Mouse (Mus musculus) cerebellum, adult 11-12 months (tissue): ENCODE results near the gene Fbxl2.

Experiments used
- DNase-seq: peaks from one replicate; pipeline ENCODE4 v3.0.0; 2022

The Fbxl2 gene

DNA sequence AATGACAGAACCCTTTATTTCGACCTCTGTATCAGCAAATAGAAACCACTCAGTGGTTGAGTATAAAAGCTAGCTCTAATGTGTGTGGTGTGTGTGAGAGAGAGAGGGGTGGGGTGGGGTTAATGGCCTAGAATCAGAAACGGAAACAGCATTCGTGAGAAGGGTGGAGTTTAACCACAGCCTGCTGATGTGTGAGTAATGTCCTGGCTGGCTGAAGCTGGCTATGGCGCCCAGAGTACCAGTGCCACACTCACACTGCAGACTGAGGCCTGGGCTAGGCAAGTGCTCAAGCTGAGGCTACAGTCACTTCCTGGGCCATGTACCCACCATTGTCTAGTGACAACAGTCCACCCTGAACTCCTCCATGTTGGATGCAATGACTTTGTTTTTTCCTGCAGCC is 29.6 kb downstream of the Fbxl2 start:
- DNase-seq: no peak

- no peak for DNase-seq
Observed at GRCm38 (mm10) chr9:114015724-114016123, 30.3 kb downstream of the Fbxl2 start.

GRCm38 (mm10) chr9:114014034-114014433 is 32.0 kb downstream of the Fbxl2 start:
- no peak for DNase-seq

DNA sequence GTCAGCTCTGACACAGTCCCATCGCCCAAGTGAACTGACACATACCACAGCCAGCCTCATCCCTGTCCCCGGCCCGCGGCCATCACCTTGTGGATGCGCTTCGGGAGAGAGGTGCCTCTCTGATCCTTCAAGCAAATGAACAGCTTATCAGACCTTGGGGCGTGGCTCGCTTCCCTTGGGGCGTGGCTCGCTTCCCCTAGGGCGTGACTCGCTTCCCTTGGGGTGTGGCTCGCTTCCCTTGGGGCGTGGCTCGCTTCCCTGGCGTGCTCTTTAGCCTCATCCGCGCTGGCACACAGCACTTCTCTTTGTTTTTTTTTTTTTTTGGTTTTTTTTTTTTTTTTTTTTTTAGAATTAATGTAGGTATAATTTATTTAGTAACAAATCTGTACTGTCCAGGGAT is 34.8 kb downstream of the Fbxl2 start:
- DNase-seq: no peak

GRCm38 (mm10) chr9:114009526-114009925 is 36.5 kb downstream of the Fbxl2 start:
- DNase-seq: no peak

GRCm38 (mm10) chr9:114007850-114008350 is 38.1 kb downstream of the Fbxl2 start:
- no peak for DNase-seq

GRCm38 (mm10) chr9:114006801-114007200 is 39.2 kb downstream of the Fbxl2 start:
- DNase-seq: no peak

- DNase-seq: no peak
Observed at GRCm38 (mm10) chr9:113998311-113998710, 47.7 kb downstream of the Fbxl2 start.

DNA sequence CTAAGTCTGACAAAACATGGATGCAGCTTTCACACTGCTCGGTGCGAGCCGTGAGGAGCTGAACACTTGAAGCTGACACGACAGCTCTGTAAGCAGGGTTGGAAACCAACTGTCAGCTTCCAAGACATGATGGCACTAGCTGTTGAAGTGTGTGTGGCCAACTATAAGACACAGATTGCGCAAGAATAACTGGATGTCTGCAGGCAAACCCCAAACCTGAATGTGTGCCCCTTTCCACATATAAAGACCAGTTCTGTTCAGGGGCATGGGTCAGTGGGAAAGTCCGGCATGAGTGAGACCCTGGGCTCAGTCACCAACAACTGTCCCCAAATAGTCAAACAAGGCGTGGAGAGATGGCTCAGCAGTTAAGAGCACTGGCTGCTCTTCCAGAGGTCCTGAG is 53.2 kb downstream of the Fbxl2 start:
- no peak for DNase-seq

GRCm38 (mm10) chr9:113990547-113991248 is 55.3 kb downstream of the Fbxl2 start:
- DNase-seq: peak; percentile 67

- no peak for DNase-seq
Observed at GRCm38 (mm10) chr9:113984946-113985620, 60.9 kb downstream of the Fbxl2 start.

DNA sequence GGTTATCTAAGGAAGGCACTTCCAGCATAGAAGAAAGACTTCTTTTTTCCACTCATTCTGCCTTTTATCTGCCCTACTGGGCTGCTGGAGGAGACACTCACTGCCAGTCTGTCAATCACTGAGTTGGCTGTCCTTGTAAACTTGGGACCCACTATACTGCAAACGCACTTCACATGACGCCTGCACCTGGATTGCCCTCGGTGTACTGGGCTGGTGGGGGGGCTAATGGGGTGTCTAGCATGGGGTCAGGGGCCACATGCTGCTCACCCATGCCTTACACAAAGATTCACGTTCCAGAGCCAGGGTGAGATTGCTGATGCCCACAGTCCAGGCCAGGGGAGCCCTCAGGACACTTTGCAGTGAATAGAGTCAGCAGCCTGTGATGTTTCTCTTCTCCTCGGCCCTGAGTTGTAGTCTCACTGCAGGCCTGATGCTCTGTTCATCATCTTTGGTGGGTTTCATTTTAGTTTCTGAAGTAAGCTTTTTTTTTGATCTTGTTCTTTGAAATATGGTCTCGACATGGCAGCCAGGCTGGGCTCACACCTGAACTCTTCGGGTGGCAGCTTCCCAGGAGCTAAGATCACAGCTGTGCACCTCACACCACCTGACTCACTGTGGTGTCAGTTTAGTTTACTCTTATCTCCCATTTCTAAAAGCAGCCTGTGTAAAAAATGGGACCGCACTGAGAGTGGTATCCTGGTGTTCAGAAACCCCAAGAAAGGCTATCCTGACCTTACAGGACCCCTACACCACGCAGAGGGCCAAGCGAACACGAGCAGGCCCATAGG is 62.9 kb downstream of the Fbxl2 start:
- DNase-seq: no peak

DNA sequence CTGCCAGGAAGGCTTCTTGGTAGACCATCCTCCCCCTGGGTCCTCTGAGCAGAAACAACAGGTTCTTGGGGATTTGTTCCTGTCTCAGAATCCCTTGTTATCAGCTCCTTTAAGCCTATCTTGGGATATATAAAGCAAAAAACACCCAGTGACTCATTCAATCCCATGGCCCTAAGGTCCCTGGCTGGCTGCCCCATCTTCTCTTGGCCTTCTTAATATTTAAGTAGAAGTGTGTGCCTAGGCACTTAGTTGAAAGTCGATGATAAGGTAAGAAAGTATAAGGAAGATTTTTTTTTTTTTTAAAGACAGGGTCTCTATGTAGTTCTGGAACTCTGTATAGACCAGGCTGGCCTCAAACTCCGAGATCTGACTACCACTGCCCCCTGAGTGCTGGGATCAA is 63.5 kb downstream of the Fbxl2 start:
- no peak for DNase-seq

- DNase-seq: peak; percentile 28
Observed at GRCm38 (mm10) chr9:113981099-113981880, 64.7 kb downstream of the Fbxl2 start.

DNA sequence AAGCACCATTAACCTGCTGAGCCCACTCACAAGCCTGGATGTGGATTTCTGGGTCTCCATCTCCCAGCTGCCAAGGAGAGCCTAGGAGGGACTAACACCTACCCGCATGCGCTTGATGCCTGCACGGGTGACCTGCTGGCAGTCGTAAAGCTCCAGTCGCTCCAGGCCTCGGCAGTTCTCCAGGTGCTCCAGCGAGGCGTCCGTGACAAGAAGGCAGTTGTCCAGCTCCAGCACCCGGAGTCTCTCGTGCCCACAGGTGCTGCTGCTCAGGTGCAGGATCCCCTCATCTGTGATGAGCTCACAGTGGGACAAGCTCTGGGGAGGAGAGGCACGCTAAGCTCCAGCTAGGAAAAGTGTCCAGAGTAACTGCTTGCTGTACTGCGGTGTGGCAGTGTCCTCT is 66.6 kb downstream of the Fbxl2 start:
- DNase-seq: peak; percentile 44

- no peak for DNase-seq
Observed at GRCm38 (mm10) chr9:113978656-113979055, 67.3 kb downstream of the Fbxl2 start.

- DNase-seq: no peak
Observed at GRCm38 (mm10) chr9:113977225-113977840, 68.7 kb downstream of the Fbxl2 start.

DNA sequence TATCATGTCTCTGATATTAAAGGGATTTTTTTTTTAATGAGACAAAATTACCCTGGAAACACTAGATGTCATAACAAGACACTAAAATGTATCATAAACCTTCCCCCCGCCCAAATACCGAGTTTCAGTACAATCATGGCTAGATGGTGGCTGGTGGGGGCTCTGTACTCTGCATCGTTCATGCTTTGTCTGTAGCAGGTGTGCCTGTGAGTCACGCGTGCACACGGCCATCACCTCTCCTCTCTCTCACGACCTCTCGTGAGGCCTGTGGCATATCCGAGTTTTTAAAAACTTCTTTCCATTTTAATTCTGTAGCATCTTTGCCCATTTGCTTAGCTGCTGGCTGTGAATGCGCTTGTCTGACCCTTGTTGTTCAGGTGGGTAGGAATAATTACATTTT is 69.7 kb downstream of the Fbxl2 start:
- DNase-seq: no peak

- DNase-seq: no peak
Observed at GRCm38 (mm10) chr9:113975442-113975841, 70.5 kb downstream of the Fbxl2 start.

DNA sequence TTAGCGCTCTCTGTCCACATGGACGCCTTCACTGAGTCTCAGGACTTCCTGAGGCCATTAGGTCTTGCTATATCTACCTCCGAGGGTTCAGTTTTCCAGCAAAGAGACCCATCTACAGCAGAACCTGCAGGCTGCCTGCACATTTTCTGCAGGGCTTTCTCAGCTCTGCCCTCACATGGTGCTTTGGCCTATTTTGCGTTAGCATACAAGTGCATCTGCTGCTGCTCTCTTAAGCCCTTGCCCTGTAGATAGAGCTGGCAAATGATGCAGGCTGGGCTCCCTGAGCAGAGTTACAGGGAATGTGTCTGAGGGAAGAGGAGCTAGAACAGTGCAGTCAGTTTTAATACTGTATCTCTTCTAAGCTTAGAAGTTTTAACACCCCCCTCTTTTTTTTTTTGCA is 71.0 kb downstream of the Fbxl2 start:
- no peak for DNase-seq

- DNase-seq: no peak
Observed at GRCm38 (mm10) chr9:113973857-113974256, 72.1 kb downstream of the Fbxl2 start.

DNA sequence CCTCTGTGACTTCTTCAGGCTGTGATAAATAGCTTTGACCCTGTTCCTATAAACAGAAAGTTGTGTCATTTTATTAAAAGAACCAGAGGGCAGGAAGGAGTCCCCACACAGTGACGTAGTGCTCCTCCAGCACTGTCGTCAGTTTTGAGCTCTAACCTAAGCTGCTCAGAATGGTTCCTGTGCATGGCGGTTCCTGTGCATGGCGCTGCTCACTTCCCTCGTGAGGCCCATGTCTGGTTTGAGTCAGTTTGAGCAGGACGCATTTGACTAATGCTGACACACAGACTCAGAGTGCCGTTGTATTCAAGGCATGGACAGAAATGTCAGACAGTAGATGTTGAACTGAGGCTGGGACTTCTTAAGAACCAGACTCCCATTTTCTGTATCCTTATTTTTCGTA is 74.4 kb downstream of the Fbxl2 start:
- no peak for DNase-seq
